Mouse (Mus musculus): ENCODE data around the gene Hnrnpr. TPM values are rescaled to one million over a fixed set of nuclear protein-coding genes. Genes with fewer than 3 reads are reported as not detected.

Gene Hnrnpr
- 121 and 130 TPM in 2 replicates for polyA plus RNA-seq (2015; fragmentation: Nextera tagmentation; extraction: Ambion mirVana)

DNA sequence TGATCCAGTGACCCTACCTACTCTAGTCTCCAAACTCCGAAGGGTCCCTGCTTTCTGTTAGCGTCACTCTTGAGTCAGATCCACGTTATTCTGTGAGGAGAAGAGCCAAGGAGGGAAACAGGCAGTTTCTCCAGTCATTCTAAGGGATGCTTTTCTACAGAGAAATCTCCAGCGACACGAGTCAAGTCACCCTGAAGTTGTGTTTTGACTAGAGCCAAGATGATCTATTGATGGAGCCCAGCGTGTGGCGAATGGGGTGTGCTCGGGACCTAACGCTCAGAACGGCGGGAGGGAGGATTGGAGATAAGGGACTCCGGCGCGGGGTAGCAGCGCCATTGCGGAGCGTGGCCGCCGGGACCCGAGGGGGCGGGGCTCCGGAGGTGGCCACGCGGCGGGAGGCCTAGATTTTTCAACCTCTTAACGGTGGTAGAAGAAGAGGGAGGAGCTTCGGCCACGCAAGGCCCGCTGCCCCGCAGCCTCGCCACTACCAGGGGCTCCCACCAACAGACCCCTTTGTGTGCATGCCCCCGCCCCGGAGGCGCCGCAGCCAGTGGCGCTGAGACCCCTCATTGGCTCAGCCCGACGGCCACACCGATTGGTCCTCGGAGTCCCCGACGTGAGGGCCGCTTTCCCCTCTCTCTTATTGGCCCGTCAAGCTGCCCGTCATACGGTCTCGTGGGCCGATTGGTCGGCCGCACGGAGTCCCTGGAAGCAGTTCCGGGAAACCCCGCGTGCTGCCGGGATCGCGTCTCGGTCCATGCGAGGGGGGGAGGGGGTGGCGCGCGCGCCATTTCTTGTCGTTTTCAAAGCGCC, at the start of gene Hnrnpr:
Gene Hnrnpr (plus strand): TSS at position 714 of the 813 bp plus-strand sequence.
- peak within 1 kb of the TSS; percentile 96 for H3K27ac ChIP-seq
- ATAC-seq (replicated peaks; ENCODE audit: low FRiP score, low read depth) (peak; percentile 99), DNase-seq (ENCODE audit: low spot score) (peak; percentile 98)
- H3K9ac ChIP-seq (ENCODE audit: low read depth, low read length): peak within 1 kb of the TSS; percentile 97
- H3K4me1 ChIP-seq (replicated peaks; ENCODE audit: insufficient read depth, low read length): peaks cover 9% of the 10 kb centered on the region; the same call in 1 of the 2 replicates
- no peaks in the 10 kb centered on the region for H3K36me3 ChIP-seq (ENCODE audit: insufficient read depth, low read length)
- H3K27me3 ChIP-seq (ENCODE audit: insufficient read depth, low read length): no peaks in the 10 kb centered on the region
- TF ChIP-seq CTCF (IDR thresholded peaks at IDR 0.05; ENCODE audit: low read depth): no peak
- no peaks in the 10 kb centered on the region for H3K9me3 ChIP-seq (replicated peaks; ENCODE audit: low read length)
- H3K4me3 ChIP-seq (replicated peaks; ENCODE audit: low read depth, low read length): peak within 1 kb of the TSS; percentile 90
- peak within 1 kb of the TSS; percentile 69 for H3K4me2 ChIP-seq (ENCODE audit: low read length)
- under 1% methylated on average over 50 of the region's 65 CpGs for WGBS

GRCm38 (mm10) chr4:136261912-136262311, 48.8 kb upstream of the Hnrnpr start:
- no peaks in the 10 kb centered on the region for H3K4me1 ChIP-seq (replicated peaks; ENCODE audit: insufficient read depth, low read length)
- WGBS: 61% methylated on average over 10 of the region's 10 CpGs
- ATAC-seq (replicated peaks; ENCODE audit: low FRiP score, low read depth) (peak; percentile 58), DNase-seq (ENCODE audit: low spot score) (peak; percentile 39)
- H3K9ac ChIP-seq (ENCODE audit: low read depth, low read length): no peak overlapping the region
- H3K27me3 ChIP-seq (ENCODE audit: insufficient read depth, low read length): no peaks in the 10 kb centered on the region
- no peaks in the 10 kb centered on the region for H3K9me3 ChIP-seq (replicated peaks; ENCODE audit: low read length)
- no peak overlapping the region for H3K4me3 ChIP-seq (replicated peaks; ENCODE audit: low read depth, low read length)
- no peaks in the 10 kb centered on the region for H3K36me3 ChIP-seq (ENCODE audit: insufficient read depth, low read length)
- no peak for TF ChIP-seq CTCF (IDR thresholded peaks at IDR 0.05; ENCODE audit: low read depth)
- no peak overlapping the region for H3K27ac ChIP-seq
- no peak overlapping the region for H3K4me2 ChIP-seq (ENCODE audit: low read length)

DNA sequence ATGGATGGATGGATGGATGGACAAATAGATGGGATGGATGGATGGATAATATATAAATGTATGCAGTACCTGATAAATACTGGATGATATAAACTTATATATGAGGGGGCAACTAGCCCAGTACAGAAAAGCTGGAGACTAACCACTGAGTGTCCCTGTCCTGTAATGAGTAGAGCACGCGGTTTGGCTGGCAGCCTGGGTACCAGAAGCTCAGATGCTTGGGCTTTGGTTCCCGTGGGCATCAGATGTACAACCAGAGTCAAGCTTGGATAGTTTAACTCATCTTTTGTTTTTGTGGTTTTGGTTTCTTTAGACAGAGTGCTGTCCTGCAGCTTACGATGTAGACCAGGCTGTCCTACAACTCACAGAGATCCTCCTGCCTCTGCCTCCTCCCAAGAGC, 47.2 kb upstream of the Hnrnpr start:
- H3K9me3 ChIP-seq (replicated peaks; ENCODE audit: low read length): no peaks in the 10 kb centered on the region
- no peak overlapping the region for H3K4me2 ChIP-seq (ENCODE audit: low read length)
- 94% methylated on average over 4 of the region's 4 CpGs for WGBS
- ATAC-seq (replicated peaks; ENCODE audit: low FRiP score, low read depth): no peak
- no peaks in the 10 kb centered on the region for H3K4me1 ChIP-seq (replicated peaks; ENCODE audit: insufficient read depth, low read length)
- no peak overlapping the region for H3K4me3 ChIP-seq (replicated peaks; ENCODE audit: low read depth, low read length)
- no peaks in the 10 kb centered on the region for H3K36me3 ChIP-seq (ENCODE audit: insufficient read depth, low read length)
- no peak overlapping the region for H3K27ac ChIP-seq
- no peak for TF ChIP-seq CTCF (IDR thresholded peaks at IDR 0.05; ENCODE audit: low read depth)
- no peak for DNase-seq (ENCODE audit: low spot score)
- H3K27me3 ChIP-seq (ENCODE audit: insufficient read depth, low read length): no peaks in the 10 kb centered on the region
- H3K9ac ChIP-seq (ENCODE audit: low read depth, low read length): no peak overlapping the region

GRCm38 (mm10) chr4:136266716-136267343, 43.9 kb upstream of the Hnrnpr start:
- no peaks in the 10 kb centered on the region for H3K36me3 ChIP-seq (ENCODE audit: insufficient read depth, low read length)
- no peaks in the 10 kb centered on the region for H3K9me3 ChIP-seq (replicated peaks; ENCODE audit: low read length)
- no peak for TF ChIP-seq CTCF (IDR thresholded peaks at IDR 0.05; ENCODE audit: low read depth)
- H3K27ac ChIP-seq: no peak overlapping the region
- no peak overlapping the region for H3K4me2 ChIP-seq (ENCODE audit: low read length)
- no peaks in the 10 kb centered on the region for H3K4me1 ChIP-seq (replicated peaks; ENCODE audit: insufficient read depth, low read length)
- H3K4me3 ChIP-seq (replicated peaks; ENCODE audit: low read depth, low read length): no peak overlapping the region
- DNase-seq (ENCODE audit: low spot score) (no peak), ATAC-seq (replicated peaks; ENCODE audit: low FRiP score, low read depth) (no peak)
- no peaks in the 10 kb centered on the region for H3K27me3 ChIP-seq (ENCODE audit: insufficient read depth, low read length)
- 77% methylated on average over 9 of the region's 9 CpGs for WGBS
- no peak overlapping the region for H3K9ac ChIP-seq (ENCODE audit: low read depth, low read length)

DNA sequence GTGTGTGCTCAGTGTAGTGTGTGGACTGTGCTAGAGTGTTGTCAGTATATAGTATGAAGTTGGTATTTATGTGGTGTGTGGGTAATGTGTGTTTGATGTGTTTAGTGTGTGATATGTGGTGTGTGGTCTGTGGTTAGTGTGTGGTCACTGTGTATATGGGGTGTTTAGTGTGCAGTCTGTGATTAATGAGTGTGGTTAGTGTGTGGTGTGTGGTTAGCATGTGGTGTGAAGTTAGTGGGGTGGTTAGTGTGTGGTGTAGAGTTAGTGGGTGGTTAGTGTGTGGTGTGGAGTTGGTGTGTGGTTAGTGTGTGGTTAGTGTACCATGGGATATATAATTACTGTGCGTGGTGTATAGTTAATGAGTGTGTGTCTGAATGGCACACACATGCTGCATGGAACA, 41.8 kb upstream of the Hnrnpr start:
- Histone ChIP-seq H3K4me1 (replicated peaks; ENCODE audit: insufficient read depth, low read length) (no peaks in the 10 kb centered on the region), H3K36me3 (ENCODE audit: insufficient read depth, low read length) (no peaks in the 10 kb centered on the region), H3K4me2 (ENCODE audit: low read length) (no peak overlapping the region), H3K9ac (ENCODE audit: low read depth, low read length) (no peak overlapping the region), H3K4me3 (replicated peaks; ENCODE audit: low read depth, low read length) (no peak overlapping the region), H3K9me3 (replicated peaks; ENCODE audit: low read length) (no peaks in the 10 kb centered on the region), H3K27ac (no peak overlapping the region), H3K27me3 (ENCODE audit: insufficient read depth, low read length) (no peaks in the 10 kb centered on the region)
- WGBS: 88% methylated on average over 1 of the region's 1 CpGs
- no peak for TF ChIP-seq CTCF (IDR thresholded peaks at IDR 0.05; ENCODE audit: low read depth)
- DNase-seq (ENCODE audit: low spot score): no peak
- no peak for ATAC-seq (replicated peaks; ENCODE audit: low FRiP score, low read depth)

DNA sequence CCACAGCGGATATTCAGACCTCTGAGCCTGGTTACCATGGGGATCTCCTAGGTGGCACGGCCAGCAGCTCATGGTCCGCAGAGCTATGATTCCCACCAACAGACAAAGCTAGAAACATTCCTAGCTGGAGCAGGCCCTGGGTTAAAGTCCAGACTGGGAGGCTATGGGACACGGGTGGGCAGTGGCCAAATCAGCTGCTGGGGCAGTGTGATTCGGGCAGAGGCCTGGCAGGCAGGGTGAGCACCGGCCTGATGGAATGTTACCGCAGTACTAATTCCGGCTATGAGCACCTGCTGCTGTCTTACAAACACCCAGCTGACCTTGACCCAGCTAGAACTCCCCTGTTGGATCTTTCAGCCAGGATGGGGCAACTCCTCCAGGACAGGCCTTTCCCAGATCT, 40.1 kb upstream of the Hnrnpr start:
- H3K4me3 ChIP-seq (replicated peaks; ENCODE audit: low read depth, low read length): no peak overlapping the region
- H3K27ac ChIP-seq: no peak overlapping the region
- no peak for DNase-seq (ENCODE audit: low spot score)
- H3K4me2 ChIP-seq (ENCODE audit: low read length): no peak overlapping the region
- no peak; the same call in 1 of the 2 replicates for ATAC-seq (replicated peaks; ENCODE audit: low FRiP score, low read depth)
- H3K27me3 ChIP-seq (ENCODE audit: insufficient read depth, low read length): no peaks in the 10 kb centered on the region
- no peaks in the 10 kb centered on the region for H3K4me1 ChIP-seq (replicated peaks; ENCODE audit: insufficient read depth, low read length)
- no peak for TF ChIP-seq CTCF (IDR thresholded peaks at IDR 0.05; ENCODE audit: low read depth)
- H3K36me3 ChIP-seq (ENCODE audit: insufficient read depth, low read length): no peaks in the 10 kb centered on the region
- H3K9me3 ChIP-seq (replicated peaks; ENCODE audit: low read length): no peaks in the 10 kb centered on the region
- 81% methylated on average over 8 of the region's 8 CpGs for WGBS
- H3K9ac ChIP-seq (ENCODE audit: low read depth, low read length): no peak overlapping the region
